18 mouse cellular contexts compared by ENCODE assay signal in the genomic region with DNA sequence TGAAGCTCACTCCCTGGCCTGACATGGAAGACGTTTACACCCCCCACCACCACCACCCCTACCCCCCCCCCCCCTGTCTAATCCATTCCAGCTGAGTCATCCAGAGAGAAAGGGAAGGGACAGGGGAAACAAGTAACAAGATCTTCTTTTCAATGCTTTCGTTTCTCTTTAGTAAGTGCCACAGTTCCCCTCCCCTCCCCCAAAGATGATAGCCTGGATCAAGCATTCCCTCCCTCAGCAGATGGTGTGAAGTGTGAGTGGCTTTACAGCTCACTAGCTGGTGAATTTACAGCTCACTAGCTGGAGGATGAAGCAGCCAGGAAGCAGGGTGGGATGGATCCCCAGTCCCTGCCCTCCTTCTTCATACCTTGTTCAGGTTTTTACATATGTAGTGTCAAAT. TPM values are rescaled to one million over a fixed set of nuclear protein-coding genes. Genes with fewer than 3 reads are reported as not detected.
A peak's percentile ranks its signal among the peaks of the same experiment; 100 is the strongest.
DNase-seq lines count a peak whose midpoint lies in the region; ATAC-seq lines count a peak whose summit lies in the region.
"Had no signal": no experiment of that assay in that cellular context is flagged by ENCODE, and none has a peak within 500 bp of the region (broad histone marks: within the 10 kb centered on the region; RNA-seq: fewer than 3 reads in every experiment).

No protein-coding gene starts in this region.

- no peak overlapping the region for H3K4me3 ChIP-seq in kidney, embryonic 14.5 days (ENCODE audit: low read length)
- no peak overlapping the region for H3K4me3 ChIP-seq in embryonic facial prominence, embryonic 10.5 days
- H3K4me3 ChIP-seq: erythroblast, embryonic 14.5 days had no signal

- H3K9ac ChIP-seq in kidney, embryonic 14.5 days (ENCODE audit: low read depth, low read length) = no peak overlapping the region

- no peak overlapping the region for H3K4me2 ChIP-seq in kidney, embryonic 14.5 days (replicated peaks; ENCODE audit: low read depth, low read length)
- H3K4me2 ChIP-seq: heart, embryonic 11.5 days; liver, embryonic 11.5 days had no signal

- no peak overlapping the region for H3K27ac ChIP-seq in kidney, embryonic 14.5 days (ENCODE audit: low read depth, low read length)
- H3K27ac ChIP-seq in embryonic facial prominence, embryonic 10.5 days (replicated peaks) = 0 out of 2 replicates have a peak overlapping the region, but pooled peaks have one; percentile 1

- peaks cover 3% of the 10 kb centered on the region; the same call in 1 of the 2 replicates for H3K4me1 ChIP-seq in kidney, embryonic 14.5 days (ENCODE audit: control insufficient read depth, insufficient read depth, low read length)
- peaks cover 24% of the 10 kb centered on the region for H3K4me1 ChIP-seq in embryonic facial prominence, embryonic 10.5 days

- 0% methylated on average over 2 of the region's 2 CpGs for WGBS in kidney, embryonic 14.5 days
- WGBS in embryonic facial prominence, embryonic 10.5 days = 2% methylated on average over 2 of the region's 2 CpGs

- no peak for DNase-seq in kidney, postnatal 10 days
- DNase-seq in brain, adult 2 months (ENCODE audit: low read depth, low spot score) = peak; percentile 45
- DNase-seq in embryonic facial prominence, embryonic 10.5 days (ENCODE audit: low spot score) = peak; percentile 29
- peak; percentile 40 for DNase-seq in retina, embryonic 14.5 days (ENCODE audit: low spot score)
- DNase-seq in gastrocnemius, postnatal 10 days = no peak
- DNase-seq in spleen, postnatal 36 days (ENCODE audit: low spot score in 2 of 2) = no peak
- DNase-seq: adrenal gland, postnatal 14 days; gastrocnemius, postnatal 25 days; kidney, postnatal 14 days; left cerebral cortex, postnatal 4 days; right cerebral cortex, adult 18-20 months; thymus, postnatal 4 days had no signal

- H3K9me3 ChIP-seq in kidney, embryonic 14.5 days (ENCODE audit: control insufficient read depth, low read length) = no peaks in the 10 kb centered on the region
- H3K9me3 ChIP-seq in embryonic facial prominence, embryonic 10.5 days = no peaks in the 10 kb centered on the region

- no peaks in the 10 kb centered on the region for H3K27me3 ChIP-seq in kidney, embryonic 14.5 days (ENCODE audit: control insufficient read depth, insufficient read depth, low read length)
- no peaks in the 10 kb centered on the region for H3K27me3 ChIP-seq in embryonic facial prominence, embryonic 10.5 days (replicated peaks; ENCODE audit: low read depth, poor library complexity, severe bottlenecking)

- peak; percentile 60 for ATAC-seq in kidney, embryonic 14.5 days (ENCODE audit: low FRiP score, low TSS enrichment)
- ATAC-seq: CD4-positive, CD25-positive, alpha-beta regulatory T cell, adult 4 months; inflammation-experienced regulatory T-cells, adult 6 months had no signal

- no peaks in the 10 kb centered on the region for H3K36me3 ChIP-seq in kidney, embryonic 14.5 days (ENCODE audit: control insufficient read depth, insufficient read depth, low read length)
- no peaks in the 10 kb centered on the region for H3K36me3 ChIP-seq in embryonic facial prominence, embryonic 10.5 days (replicated peaks)

RNA-seq across cellular contexts. Expression of a gene that starts 15.6 kb away (rescaled TPM):
- 15.1 and 21.1 TPM in 2 replicates for polyA plus RNA-seq in kidney, embryonic 14.5 days (2014; fragmentation: Nextera tagmentation; extraction: Ambion mirVana)
- 7.8 and 8.0 TPM in 2 replicates for polyA plus RNA-seq in embryonic facial prominence, embryonic 10.5 days (2016; fragmentation: Nextera tagmentation; extraction: Ambion mirVana)
- 10 to 100 TPM; 38.1 to 43.4 TPM for total RNA-seq in gastrocnemius, postnatal 10 days (2021)

Comparison
In these comparisons a context has a peak if more than half of its experiments do, and no peak if none do; other contexts are left out.
1. DNase-seq: peak in brain, adult 2 months (single experiment), embryonic facial prominence, embryonic 10.5 days (single experiment) and retina, embryonic 14.5 days (single experiment); none in kidney, postnatal 10 days (single experiment), gastrocnemius, postnatal 10 days (single experiment) and spleen, postnatal 36 days (0 of 2).